Mouse (Mus musculus): ENCODE data around the gene Rapgef4. TPM values are rescaled to one million over a fixed set of nuclear protein-coding genes. Genes with fewer than 3 reads are reported as not detected.

Gene Rapgef4
- polyA plus RNA-seq, 1 experiment from 2014 or later, result 4.4 TPM

- Histone ChIP-seq H3K27ac (ENCODE audit: low read length) (no peak overlapping the region), H3K27me3 (ENCODE audit: control insufficient read depth, insufficient read depth, low read length) (no peaks in the 10 kb centered on the region), H3K4me1 (ENCODE audit: control insufficient read depth, insufficient read depth, low read length) (peaks cover 7% of the 10 kb centered on the region), H3K4me3 (ENCODE audit: low read depth, low read length) (no peak overlapping the region), H3K9me3 (ENCODE audit: control insufficient read depth, low read depth, low read length) (no peaks in the 10 kb centered on the region), H3K9ac (replicated peaks; ENCODE audit: low read depth, low read length) (no peak overlapping the region), H3K4me2 (replicated peaks; ENCODE audit: low read depth, low read length) (no peak overlapping the region), H3K36me3 (ENCODE audit: control insufficient read depth, insufficient read depth, low read length) (no peaks in the 10 kb centered on the region)
- ATAC-seq (ENCODE audit: insufficient number of reproducible peaks, insufficient read depth, low FRiP score, low read depth), result no peak
- WGBS, result 84% methylated on average over 4 of the region's 4 CpGs
Measured at GRCm38 (mm10) chr2:72282733-72283132, 301.7 kb downstream of the Rapgef4 start.

- H3K27ac ChIP-seq (ENCODE audit: low read length), result no peak overlapping the region
- H3K4me2 ChIP-seq (replicated peaks; ENCODE audit: low read depth, low read length), result no peak overlapping the region
- no peaks in the 10 kb centered on the region for H3K27me3 ChIP-seq (ENCODE audit: control insufficient read depth, insufficient read depth, low read length)
- H3K9ac ChIP-seq (replicated peaks; ENCODE audit: low read depth, low read length), result no peak overlapping the region
- H3K4me1 ChIP-seq (ENCODE audit: control insufficient read depth, insufficient read depth, low read length), result peaks cover 9% of the 10 kb centered on the region
- H3K9me3 ChIP-seq (ENCODE audit: control insufficient read depth, low read depth, low read length), result no peaks in the 10 kb centered on the region
- no peak for ATAC-seq (ENCODE audit: insufficient number of reproducible peaks, insufficient read depth, low FRiP score, low read depth)
- H3K36me3 ChIP-seq (ENCODE audit: control insufficient read depth, insufficient read depth, low read length), result no peaks in the 10 kb centered on the region
- WGBS, result 73% methylated on average over 7 of the region's 7 CpGs
- no peak overlapping the region for H3K4me3 ChIP-seq (ENCODE audit: low read depth, low read length)
Measured at GRCm38 (mm10) chr2:72284689-72285088, 303.6 kb downstream of the Rapgef4 start.

GRCm38 (mm10) chr2:72285256-72285887 lies 304.3 kb downstream of the Rapgef4 start, which contains the start of gene Map3k20:
Map3k20 (plus strand) TSS chr2:72285637.
- H3K36me3 ChIP-seq (ENCODE audit: control insufficient read depth, insufficient read depth, low read length), result no peaks in the 10 kb centered on the region
- H3K9me3 ChIP-seq (ENCODE audit: control insufficient read depth, low read depth, low read length), result no peaks in the 10 kb centered on the region
- 2% methylated on average over 50 of the region's 50 CpGs for WGBS
- H3K9ac ChIP-seq (replicated peaks; ENCODE audit: low read depth, low read length), result peak within 1 kb of the TSS; percentile 87
- peak within 1 kb of the TSS; percentile 76 for H3K4me3 ChIP-seq (ENCODE audit: low read depth, low read length)
- ATAC-seq (ENCODE audit: insufficient number of reproducible peaks, insufficient read depth, low FRiP score, low read depth), result peak; percentile 83
- peak within 1 kb of the TSS; percentile 66 for H3K4me2 ChIP-seq (replicated peaks; ENCODE audit: low read depth, low read length)
- H3K4me1 ChIP-seq (ENCODE audit: control insufficient read depth, insufficient read depth, low read length), result peaks cover 9% of the 10 kb centered on the region
- H3K27ac ChIP-seq (ENCODE audit: low read length), result peak within 1 kb of the TSS; percentile 58; the same call in 1 of the 2 replicates
- H3K27me3 ChIP-seq (ENCODE audit: control insufficient read depth, insufficient read depth, low read length), result no peaks in the 10 kb centered on the region

DNA sequence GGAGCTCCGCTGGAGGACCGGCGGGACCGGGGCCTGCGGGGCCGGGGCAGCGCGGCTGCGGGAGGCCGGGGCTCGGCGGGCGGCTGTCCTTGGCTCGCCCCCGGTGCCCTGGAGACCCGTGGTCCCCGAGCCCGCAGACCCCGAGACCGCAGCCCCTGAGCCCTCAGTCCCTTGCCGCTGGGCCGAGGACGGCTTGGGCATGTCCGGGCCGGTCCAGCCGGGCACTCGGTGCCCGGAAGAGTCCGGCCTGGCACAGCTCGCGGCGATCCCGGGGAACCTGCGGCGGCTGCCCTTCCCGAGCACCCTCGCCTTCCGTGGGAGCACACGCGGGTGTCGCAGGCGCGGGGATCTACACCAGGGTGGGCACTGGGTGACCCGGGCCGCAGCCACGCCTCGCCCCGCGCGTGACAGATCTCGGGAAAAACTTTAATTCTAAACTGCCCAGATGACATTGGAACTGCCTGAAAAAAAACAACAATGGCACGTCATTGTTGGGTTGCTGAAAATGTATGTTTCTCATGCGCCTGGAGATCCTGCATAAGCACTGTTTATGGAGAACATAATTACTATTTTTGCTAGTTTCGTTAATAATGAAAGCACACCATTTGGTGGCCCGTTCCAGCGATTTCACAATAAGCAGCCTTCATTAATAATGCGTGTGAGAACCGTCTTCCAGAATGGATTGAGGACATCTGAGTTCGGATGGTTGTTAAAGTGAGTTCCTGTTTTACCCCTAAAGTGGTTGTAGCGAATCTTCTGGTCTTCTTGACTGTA lies 305.0 kb downstream of the Rapgef4 start:
- H3K27ac ChIP-seq (ENCODE audit: low read length), result peak overlapping the region; percentile 58; the same call in 1 of the 2 replicates

DNA sequence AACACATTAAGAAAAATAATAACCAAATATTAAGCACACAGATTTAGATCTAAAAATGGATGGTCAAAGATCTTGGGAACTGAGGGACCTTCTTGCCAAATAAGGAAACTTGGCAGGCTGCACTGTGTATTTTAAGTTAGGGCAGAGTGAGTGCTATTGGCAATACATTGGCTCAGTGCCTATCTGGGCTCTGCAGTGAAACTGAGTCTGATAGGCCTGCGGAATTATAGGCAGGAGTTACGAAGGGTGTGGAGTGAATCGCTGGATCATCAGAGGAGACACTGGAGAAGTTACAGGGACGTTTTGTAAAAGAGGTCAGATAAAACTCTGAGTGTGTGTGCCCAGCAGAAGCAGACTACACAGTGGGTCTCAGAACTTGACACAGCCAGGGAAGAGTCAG lies 306.1 kb downstream of the Rapgef4 start:
- peak overlapping the region; percentile 33 for H3K4me2 ChIP-seq (replicated peaks; ENCODE audit: low read depth, low read length)
- peaks cover 9% of the 10 kb centered on the region for H3K4me1 ChIP-seq (ENCODE audit: control insufficient read depth, insufficient read depth, low read length)
- no peak overlapping the region for H3K9ac ChIP-seq (replicated peaks; ENCODE audit: low read depth, low read length)
- H3K4me3 ChIP-seq (ENCODE audit: low read depth, low read length), result 0 out of 2 replicates have a peak overlapping the region, but pooled peaks have one; percentile 5
- H3K9me3 ChIP-seq (ENCODE audit: control insufficient read depth, low read depth, low read length), result no peaks in the 10 kb centered on the region
- no peaks in the 10 kb centered on the region for H3K36me3 ChIP-seq (ENCODE audit: control insufficient read depth, insufficient read depth, low read length)
- H3K27ac ChIP-seq (ENCODE audit: low read length), result 0 out of 2 replicates have a peak overlapping the region, but pooled peaks have one; percentile 21
- no peaks in the 10 kb centered on the region for H3K27me3 ChIP-seq (ENCODE audit: control insufficient read depth, insufficient read depth, low read length)
- 47% methylated on average over 4 of the region's 4 CpGs for WGBS
- ATAC-seq (ENCODE audit: insufficient number of reproducible peaks, insufficient read depth, low FRiP score, low read depth), result peak; percentile 44; the same call in 1 of the 2 replicates

More for the DNA sequence above, 305.0 kb downstream of the Rapgef4 start:
- Histone ChIP-seq H3K27me3 (ENCODE audit: control insufficient read depth, insufficient read depth, low read length) (no peaks in the 10 kb centered on the region), H3K9ac (replicated peaks; ENCODE audit: low read depth, low read length) (peak overlapping the region; percentile 87), H3K36me3 (ENCODE audit: control insufficient read depth, insufficient read depth, low read length) (no peaks in the 10 kb centered on the region), H3K4me1 (ENCODE audit: control insufficient read depth, insufficient read depth, low read length) (peaks cover 9% of the 10 kb centered on the region), H3K9me3 (ENCODE audit: control insufficient read depth, low read depth, low read length) (no peaks in the 10 kb centered on the region), H3K4me2 (replicated peaks; ENCODE audit: low read depth, low read length) (peak overlapping the region; percentile 66), H3K4me3 (ENCODE audit: low read depth, low read length) (peak overlapping the region; percentile 76)
- WGBS, result 1% methylated on average over 59 of the region's 60 CpGs
- peak; percentile 33; the same call in 1 of the 2 replicates for ATAC-seq (ENCODE audit: insufficient number of reproducible peaks, insufficient read depth, low FRiP score, low read depth)

DNA sequence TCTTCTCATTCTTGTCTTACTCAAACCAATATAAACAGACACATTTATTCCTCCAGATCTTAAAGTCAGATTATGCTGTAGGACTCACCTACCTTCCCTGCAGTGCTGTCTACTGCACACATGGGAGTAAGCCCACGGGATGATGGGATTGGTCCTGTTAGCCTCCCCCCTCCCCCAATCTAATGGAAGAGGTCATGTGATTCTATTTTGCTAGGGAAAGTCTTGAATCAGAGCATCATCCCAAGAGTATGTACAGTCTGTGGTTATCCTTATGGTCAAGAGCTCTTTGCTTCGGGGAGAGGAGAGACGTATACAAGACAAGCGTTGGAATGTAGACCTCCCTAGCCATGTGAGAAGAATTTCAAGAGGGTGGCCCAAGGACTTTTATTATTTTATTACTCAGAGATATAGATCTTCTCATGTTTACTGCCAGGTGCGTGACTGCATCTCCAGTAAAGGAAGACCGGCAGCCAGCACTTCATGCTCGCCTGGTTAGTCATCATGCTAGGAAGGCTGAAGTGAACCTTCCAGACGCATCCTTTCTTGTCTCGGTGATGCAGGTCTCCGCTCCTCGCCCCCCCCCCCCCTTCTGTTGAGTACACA lies 308.0 kb downstream of the Rapgef4 start:
- Histone ChIP-seq H3K9me3 (ENCODE audit: control insufficient read depth, low read depth, low read length) (no peaks in the 10 kb centered on the region), H3K27me3 (ENCODE audit: control insufficient read depth, insufficient read depth, low read length) (no peaks in the 10 kb centered on the region), H3K4me1 (ENCODE audit: control insufficient read depth, insufficient read depth, low read length) (peaks cover 9% of the 10 kb centered on the region), H3K4me3 (ENCODE audit: low read depth, low read length) (no peak overlapping the region), H3K27ac (ENCODE audit: low read length) (no peak overlapping the region), H3K4me2 (replicated peaks; ENCODE audit: low read depth, low read length) (no peak overlapping the region), H3K9ac (replicated peaks; ENCODE audit: low read depth, low read length) (no peak overlapping the region), H3K36me3 (ENCODE audit: control insufficient read depth, insufficient read depth, low read length) (no peaks in the 10 kb centered on the region)
- no peak for ATAC-seq (ENCODE audit: insufficient number of reproducible peaks, insufficient read depth, low FRiP score, low read depth)
- WGBS, result 88% methylated on average over 10 of the region's 11 CpGs

GRCm38 (mm10) chr2:72291103-72291502 lies 310.1 kb downstream of the Rapgef4 start:
- H3K9ac ChIP-seq (replicated peaks; ENCODE audit: low read depth, low read length), result no peak overlapping the region
- WGBS, result 90% methylated on average over 1 of the region's 1 CpGs
- ATAC-seq (ENCODE audit: insufficient number of reproducible peaks, insufficient read depth, low FRiP score, low read depth), result no peak
- no peak overlapping the region for H3K4me2 ChIP-seq (replicated peaks; ENCODE audit: low read depth, low read length)
- H3K4me3 ChIP-seq (ENCODE audit: low read depth, low read length), result no peak overlapping the region
- no peaks in the 10 kb centered on the region for H3K36me3 ChIP-seq (ENCODE audit: control insufficient read depth, insufficient read depth, low read length)
- H3K27me3 ChIP-seq (ENCODE audit: control insufficient read depth, insufficient read depth, low read length), result no peaks in the 10 kb centered on the region
- H3K27ac ChIP-seq (ENCODE audit: low read length), result no peak overlapping the region
- H3K4me1 ChIP-seq (ENCODE audit: control insufficient read depth, insufficient read depth, low read length), result peaks cover 9% of the 10 kb centered on the region
- no peaks in the 10 kb centered on the region for H3K9me3 ChIP-seq (ENCODE audit: control insufficient read depth, low read depth, low read length)

GRCm38 (mm10) chr2:72292573-72292972 lies 311.5 kb downstream of the Rapgef4 start:
- ATAC-seq (ENCODE audit: insufficient number of reproducible peaks, insufficient read depth, low FRiP score, low read depth), result no peak
- no peaks in the 10 kb centered on the region for H3K36me3 ChIP-seq (ENCODE audit: control insufficient read depth, insufficient read depth, low read length)
- H3K4me1 ChIP-seq (ENCODE audit: control insufficient read depth, insufficient read depth, low read length), result peaks cover 6% of the 10 kb centered on the region
- no peak overlapping the region for H3K4me3 ChIP-seq (ENCODE audit: low read depth, low read length)
- 83% methylated on average over 8 of the region's 8 CpGs for WGBS
- H3K4me2 ChIP-seq (replicated peaks; ENCODE audit: low read depth, low read length), result no peak overlapping the region
- no peak overlapping the region for H3K9ac ChIP-seq (replicated peaks; ENCODE audit: low read depth, low read length)
- no peaks in the 10 kb centered on the region for H3K9me3 ChIP-seq (ENCODE audit: control insufficient read depth, low read depth, low read length)
- no peaks in the 10 kb centered on the region for H3K27me3 ChIP-seq (ENCODE audit: control insufficient read depth, insufficient read depth, low read length)
- no peak overlapping the region for H3K27ac ChIP-seq (ENCODE audit: low read length)
